Mouse (Mus musculus) mouse trophoblast stem cell (cell line): ENCODE measurements around the gene Fkbp4.

Experiments
- in situ Hi-C, 2 experiments: fragments of 300-500 bp; cut with MseI, MboI; formaldehyde crosslinking; loops; 2 replicates in 1 of 2; 3 replicates in 1 of 2; pipeline ENCODE4 v1.15.1; 2025

The Fkbp4 gene

GRCm38 (mm10) chr6:128437288-128437687, 1.2 kb downstream of the Fkbp4 start:
- in situ Hi-C loops = no loop called here

- in situ Hi-C loops = no loop called here
Observed at GRCm38 (mm10) chr6:128436356-128437005, 2.0 kb downstream of the Fkbp4 start.

DNA sequence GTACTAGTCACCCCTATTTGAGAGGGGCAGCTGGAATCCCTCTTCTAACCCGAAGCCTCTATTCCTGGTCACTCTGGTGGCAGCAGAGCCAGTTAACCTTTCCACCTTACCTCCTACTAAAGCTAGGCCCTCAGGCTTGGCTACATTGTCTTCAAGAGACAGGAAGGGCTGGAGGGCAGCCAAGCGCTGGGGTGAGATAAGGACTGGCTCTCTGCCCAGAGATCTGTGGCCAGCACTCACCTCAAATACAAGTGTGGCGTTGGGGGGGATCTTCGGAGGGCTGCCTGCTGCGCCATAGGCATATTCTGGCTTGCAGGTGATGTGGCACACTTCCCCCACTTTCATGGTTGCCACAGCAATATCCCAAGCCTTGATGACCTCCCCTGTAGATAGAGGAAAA, 3.0 kb downstream of the Fkbp4 start:
- in situ Hi-C loops = no loop called here

GRCm38 (mm10) chr6:128433566-128433965, 4.9 kb downstream of the Fkbp4 start:
- in situ Hi-C loops = no loop called here

- in situ Hi-C loops = no loop called here
Observed at GRCm38 (mm10) chr6:128432356-128432915, 6.0 kb downstream of the Fkbp4 start.

GRCm38 (mm10) chr6:128429826-128430225, 8.7 kb downstream of the Fkbp4 start:
- in situ Hi-C loops = no loop called here

DNA sequence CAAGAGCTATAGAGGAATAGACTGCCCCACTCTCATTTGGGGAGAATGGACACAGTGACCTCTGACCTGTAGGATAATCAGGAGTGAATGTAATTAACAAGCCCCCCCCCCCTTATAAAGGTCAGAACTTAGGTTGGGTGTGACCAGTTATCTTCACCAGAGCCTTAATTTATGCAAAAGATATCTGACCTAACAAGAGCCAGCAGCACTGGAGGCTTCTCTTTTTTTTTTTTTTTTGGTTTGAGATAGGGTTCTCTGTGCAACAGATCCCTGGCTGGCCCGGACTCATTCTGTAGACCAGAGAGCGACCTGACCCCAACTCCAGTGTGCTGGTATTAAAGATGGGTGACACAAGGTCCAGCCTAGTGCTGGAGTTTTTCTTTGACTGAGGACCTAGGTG, 9.2 kb downstream of the Fkbp4 start:
- in situ Hi-C loops = no loop called here

- in situ Hi-C loops = no loop called here
Observed at GRCm38 (mm10) chr6:128427571-128427970, 10.9 kb downstream of the Fkbp4 start.

- in situ Hi-C loops = no loop called here
Observed at GRCm38 (mm10) chr6:128425046-128425445, 13.4 kb downstream of the Fkbp4 start.

GRCm38 (mm10) chr6:128424269-128425019, 14.0 kb downstream of the Fkbp4 start, which contains the start of gene Itfg2:
Itfg2 (minus strand) TSS chr6:128424931.
- in situ Hi-C loops = no loop called here

DNA sequence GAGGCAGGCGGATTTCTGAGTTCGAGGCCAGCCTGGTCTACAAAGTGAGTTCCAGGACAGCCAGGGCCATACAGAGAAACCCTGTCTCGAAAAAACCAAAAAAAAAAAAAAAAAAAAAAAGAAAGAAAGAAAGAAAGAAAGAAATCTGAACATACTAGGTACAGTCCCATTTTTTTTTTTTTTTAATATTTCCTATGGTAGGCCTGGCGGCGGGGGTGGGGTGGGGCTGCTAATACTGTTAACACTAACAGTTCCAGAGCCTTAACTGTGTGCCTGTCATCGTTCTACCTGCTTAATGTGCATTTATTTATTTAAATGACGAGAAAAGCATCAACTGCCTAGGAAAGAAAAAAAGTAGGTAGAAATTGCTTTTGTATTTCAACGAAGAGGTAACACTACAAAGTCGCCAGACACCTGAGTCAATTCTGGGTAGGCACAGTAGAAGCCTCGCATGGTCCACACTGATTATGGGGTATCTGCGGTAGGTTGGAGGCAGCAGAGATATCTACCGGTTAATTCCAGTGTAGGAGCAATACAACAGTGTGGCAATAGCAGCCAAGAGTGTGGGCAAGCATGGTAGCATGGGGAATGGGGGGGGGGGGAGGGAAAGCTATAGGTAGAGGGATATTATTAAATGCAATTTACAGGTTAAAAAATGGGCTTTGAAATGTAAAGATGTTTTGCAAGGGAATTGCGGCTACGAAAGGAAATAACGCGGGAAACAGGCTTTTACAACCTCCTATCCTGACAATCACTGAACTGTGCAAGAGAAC, 14.8 kb downstream of the Fkbp4 start:
- in situ Hi-C loops = no loop called here

DNA sequence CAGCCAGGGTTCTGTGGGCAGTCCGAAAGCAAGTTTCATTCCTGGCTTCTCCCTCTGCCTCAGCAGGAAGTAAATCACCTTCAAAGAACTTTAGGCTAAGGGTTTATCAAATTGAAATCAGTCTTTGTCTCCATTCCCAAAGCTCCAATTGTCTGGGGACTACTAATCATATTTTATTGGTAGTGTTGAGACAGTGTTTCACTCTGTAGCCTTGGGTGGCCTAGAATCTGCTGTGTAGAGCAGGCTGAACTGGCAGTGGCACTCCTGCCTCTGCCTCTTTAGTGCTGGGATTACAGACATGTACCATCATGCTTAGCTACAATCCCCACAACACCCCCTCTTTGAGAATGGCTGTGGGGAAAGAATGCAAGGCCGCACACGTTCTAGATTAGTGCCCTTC, 17.0 kb downstream of the Fkbp4 start:
- in situ Hi-C loops = no loop called here

- in situ Hi-C loops = no loop called here
Observed at GRCm38 (mm10) chr6:128421036-128421435, 17.4 kb downstream of the Fkbp4 start.

DNA sequence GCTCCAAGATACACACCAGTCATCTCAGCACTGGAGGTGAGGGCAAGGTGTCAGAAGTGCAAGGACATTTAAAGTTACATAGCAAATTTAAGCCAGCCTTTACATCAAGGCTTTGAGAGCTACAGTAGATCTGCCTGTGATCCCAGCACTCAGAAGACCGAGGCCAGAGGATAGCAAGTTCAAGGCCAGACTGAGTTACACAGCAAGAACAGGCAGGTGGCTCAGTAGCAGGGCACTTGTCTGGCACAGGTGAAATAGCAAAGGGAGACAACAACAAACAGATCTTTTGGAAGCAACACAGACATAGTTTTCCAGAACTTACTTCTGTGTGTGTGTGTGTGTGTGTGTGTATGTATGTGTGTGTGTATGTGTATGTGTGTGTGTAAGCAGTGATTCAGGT, 20.4 kb downstream of the Fkbp4 start:
- in situ Hi-C loops = loop anchor here in 1 of 2 experiments (5.0 kb wide), 1 partner anchor 36 kb away; no protein-coding TSS in a partner anchor

GRCm38 (mm10) chr6:128416169-128416568, 22.3 kb downstream of the Fkbp4 start:
- in situ Hi-C loops = loop anchor here in 1 of 2 experiments (5.0 kb wide), 1 partner anchor 34 kb away; no protein-coding TSS in a partner anchor

GRCm38 (mm10) chr6:128411115-128411514, 27.4 kb downstream of the Fkbp4 start:
- in situ Hi-C loops = no loop called here

DNA sequence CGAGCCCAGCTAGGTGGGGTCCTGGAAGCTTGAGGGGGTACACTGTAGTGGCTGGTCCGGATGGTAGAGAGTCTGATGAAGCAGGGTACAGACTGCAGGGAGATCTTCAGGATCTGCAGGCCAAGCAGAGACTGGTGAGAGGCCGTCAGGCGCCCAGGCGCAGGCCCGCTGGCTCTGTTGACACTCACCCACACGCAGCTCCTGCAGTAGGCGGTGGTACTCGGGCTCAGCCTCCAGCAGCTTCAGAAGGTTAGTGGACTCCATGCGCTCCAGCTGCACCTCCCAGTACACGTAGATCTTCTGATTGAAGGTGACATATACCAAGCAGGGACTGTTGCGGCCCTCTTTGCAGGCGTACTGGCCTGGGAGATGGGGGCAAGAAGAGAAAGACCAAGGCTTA, 28.2 kb downstream of the Fkbp4 start:
- in situ Hi-C loops = no loop called here

DNA sequence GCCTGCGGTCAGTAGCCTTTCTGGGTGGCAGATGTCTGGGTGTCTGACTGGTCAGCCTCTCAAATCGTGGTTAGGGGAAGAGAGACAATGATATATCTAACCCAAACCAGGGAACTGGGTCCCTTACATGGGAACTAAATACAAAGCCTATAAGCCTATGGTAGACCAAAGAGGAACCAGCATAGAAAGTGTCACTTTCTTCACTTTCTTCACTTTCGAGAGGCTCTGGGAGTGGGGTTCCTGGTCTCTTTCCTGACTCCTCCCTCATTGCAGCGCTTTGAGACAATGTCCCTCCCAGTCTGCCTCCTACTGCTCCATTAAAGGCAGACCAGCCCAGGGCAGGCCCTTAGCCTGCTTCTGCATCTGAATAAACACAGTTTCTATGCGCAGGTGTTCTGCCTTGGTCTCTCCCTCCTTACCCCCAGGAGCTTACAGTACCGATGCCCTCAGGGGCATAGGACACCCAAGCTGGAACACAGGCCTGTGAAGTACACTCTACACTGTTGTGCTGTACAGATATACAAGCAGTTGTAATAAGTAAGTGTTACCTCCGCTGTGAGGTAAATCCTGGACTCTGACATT, 29.8 kb downstream of the Fkbp4 start:
- in situ Hi-C loops = no loop called here

GRCm38 (mm10) chr6:128404708-128405107, 33.8 kb downstream of the Fkbp4 start:
- in situ Hi-C loops = no loop called here

GRCm38 (mm10) chr6:128399421-128400185, 38.9 kb downstream of the Fkbp4 start:
- in situ Hi-C loops = no loop called here

- in situ Hi-C loops = no loop called here
Observed at GRCm38 (mm10) chr6:128398996-128399395, 39.5 kb downstream of the Fkbp4 start, which contains the start of gene Nrip2. Nrip2 (plus strand) TSS chr6:128399296.
